Mouse (Mus musculus) kidney, postnatal 0 days (tissue): ENCODE results near the gene C1s2. TPM values are rescaled to one million over a fixed set of nuclear protein-coding genes. Genes with fewer than 3 reads are reported as not detected.
A peak's percentile ranks its signal among the peaks of the same experiment; 100 is the strongest.

Experiments
- ATAC-seq: fragments of 200-750 bp; cut with Nextera tagmentation; replicated peaks from 2 replicates; pipeline ENCODE4 v1.8.0; 2017; ENCODE audit warnings: low read depth, moderate number of reproducible peaks, moderate TSS enrichment, moderate library complexity; ENCODE audit not compliant: low FRiP score
- DNase-seq: peaks from one replicate; pipeline ENCODE4 v3.0.0-alpha.2; 2016; ENCODE audit warnings: low spot score
- H3K27ac ChIP-seq: fragments of 300-500 bp; sonication (generic); 2 replicates; pipeline ENCODE4 v1.5.1; 2014; ENCODE audit warnings: mild to moderate bottlenecking
- H3K27me3 ChIP-seq: fragments of 300-500 bp; sonication (generic); 2 replicates; pipeline ENCODE4 v1.6.1; 2014; ENCODE audit warnings: low read length, mixed read lengths; ENCODE audit not compliant: insufficient read depth
- H3K36me3 ChIP-seq: fragments of 300-500 bp; sonication (generic); 2 replicates; pipeline ENCODE4 v1.6.1; 2014; ENCODE audit warnings: low read length, mixed read lengths; ENCODE audit not compliant: insufficient read depth
- H3K4me1 ChIP-seq: fragments of 300-500 bp; sonication (generic); replicated peaks from 2 replicates; pipeline ENCODE4 v1.6.1; 2014; ENCODE audit warnings: antibody characterized with exemption, low read length, mixed read lengths; ENCODE audit not compliant: insufficient read depth
- H3K4me2 ChIP-seq: fragments of 300-500 bp; sonication (generic); 2 replicates; pipeline ENCODE4 v1.6.1; 2014; ENCODE audit warnings: mild to moderate bottlenecking, low read length, moderate library complexity, mixed read lengths
- H3K4me3 ChIP-seq: fragments of 300-500 bp; sonication (generic); replicated peaks from 2 replicates; pipeline ENCODE4 v1.5.1; 2014; ENCODE audit warnings: low read depth, low read length
- H3K9ac ChIP-seq: fragments of 300-500 bp; sonication (generic); 2 replicates; pipeline ENCODE4 v1.6.1; 2014; ENCODE audit warnings: low read depth, low read length
- H3K9me3 ChIP-seq: fragments of 300-500 bp; sonication (generic); replicated peaks from 2 replicates; pipeline ENCODE4 v1.6.1; 2016; ENCODE audit warnings: low read length, inconsistent platforms, mixed read lengths
- CTCF ChIP-seq: IDR thresholded peaks from 2 replicates; pipeline ENCODE4 v1.5.1; 2016; ENCODE audit warnings: antibody characterized with exemption, low read depth, mild to moderate bottlenecking, moderate library complexity
- WGBS: fragments of 180-500 bp; shearing (Covaris S2); extraction: QIAGEN DNeasy Blood & Tissue Kit; methylation state at CpG from one replicate; pipeline ENCODE4 v1.1.7; 2014; 5-methylcytosine and 5-hydroxymethylcytosine counted together
- polyA plus RNA-seq: library from polyadenylated mRNA; unstranded; fragments of >200 nt; fragmentation: Nextera tagmentation; extraction: Ambion mirVana; gene quantifications from 2 replicates; pipeline ENCODE4 v1.2.1, GENCODE M21; 2015

Gene C1s2
- polyA plus RNA-seq, 1 experiment from 2014 or later = 0.51 TPM

GRCm38 (mm10) chr6:124664256-124664655 lies 28.4 kb upstream of the C1s2 start:
- Histone ChIP-seq H3K9ac (no peak overlapping the region), H3K9me3 (no peaks in the 10 kb centered on the region), H3K4me2 (peak overlapping the region; percentile 69), H3K27me3 (no peaks in the 10 kb centered on the region), H3K4me3 (peak overlapping the region; percentile 69; the same call in 1 of the 2 replicates), H3K36me3 (no peaks in the 10 kb centered on the region), H3K4me1 (0 out of 2 replicates have a peak, but pooled peaks cover 4% of the 10 kb centered on the region), H3K27ac (no peak overlapping the region)
- TF ChIP-seq CTCF = no peak
- ATAC-seq (no peak), DNase-seq (no peak)
- WGBS = 62% methylated on average over 7 of the region's 7 CpGs

GRCm38 (mm10) chr6:124663424-124663795 lies 27.5 kb upstream of the C1s2 start:
- Histone ChIP-seq H3K27me3 (no peaks in the 10 kb centered on the region), H3K4me2 (peak overlapping the region; percentile 69), H3K4me1 (0 out of 2 replicates have a peak, but pooled peaks cover 4% of the 10 kb centered on the region), H3K36me3 (no peaks in the 10 kb centered on the region), H3K9me3 (no peaks in the 10 kb centered on the region), H3K4me3 (peak overlapping the region; percentile 69), H3K27ac (peak overlapping the region; percentile 77), H3K9ac (peak overlapping the region; percentile 59)
- WGBS = 11% methylated on average over 13 of the region's 13 CpGs
- TF ChIP-seq CTCF = no peak
- DNase-seq (no peak), ATAC-seq (no peak)

DNA sequence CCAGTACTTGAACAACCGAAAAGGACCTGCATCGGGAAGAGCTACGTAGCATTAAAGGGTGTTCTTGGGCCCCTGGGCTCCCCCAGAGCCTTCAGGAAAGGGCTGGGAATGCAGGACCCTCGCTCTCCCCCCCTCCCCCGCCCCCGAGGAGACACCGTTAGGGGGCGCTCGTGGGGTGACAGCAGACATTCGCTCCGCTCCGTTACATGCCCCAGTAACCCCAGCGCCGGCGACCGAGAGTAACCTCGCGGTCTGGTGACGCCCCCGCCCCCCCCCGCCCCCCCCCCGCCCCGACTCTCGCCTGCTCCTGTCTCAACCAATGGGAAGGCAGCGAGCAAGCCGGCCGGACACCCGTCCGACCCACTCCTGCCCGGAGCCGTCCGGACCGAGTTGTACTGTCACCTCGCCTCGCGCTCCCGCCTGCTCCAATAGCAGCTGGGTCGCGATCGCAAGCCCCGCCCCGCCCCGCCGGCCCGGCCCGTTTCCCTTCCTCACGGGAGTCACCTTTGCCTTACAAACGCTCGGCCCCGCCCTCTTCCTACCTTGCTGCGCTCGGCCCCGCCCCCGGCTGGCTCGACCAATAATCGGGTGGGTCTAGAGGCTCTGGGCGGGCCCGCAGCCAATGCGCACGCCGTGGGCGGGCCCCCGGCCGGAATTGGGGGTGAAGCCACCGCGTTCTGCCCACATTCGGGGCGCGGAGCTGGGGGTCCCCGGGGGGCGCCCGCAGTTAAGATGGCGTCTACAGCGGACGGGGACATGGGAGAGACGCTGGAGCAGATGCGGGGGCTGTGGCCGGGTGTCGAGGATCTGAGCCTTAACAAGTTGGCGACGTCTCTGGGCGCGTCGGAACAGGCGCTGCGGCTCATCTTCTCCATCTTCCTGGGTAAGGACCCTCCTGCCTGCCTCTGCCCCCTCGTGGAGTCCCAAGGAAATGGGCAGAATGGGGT lies 26.9 kb upstream of the C1s2 start, which contains the start of gene Lpcat3:
Gene Lpcat3 (plus strand): TSS at position 551 of the 947 bp plus-strand sequence.
- ATAC-seq = peak; percentile 98
- 1% methylated on average over 60 of the region's 87 CpGs for WGBS

DNA sequence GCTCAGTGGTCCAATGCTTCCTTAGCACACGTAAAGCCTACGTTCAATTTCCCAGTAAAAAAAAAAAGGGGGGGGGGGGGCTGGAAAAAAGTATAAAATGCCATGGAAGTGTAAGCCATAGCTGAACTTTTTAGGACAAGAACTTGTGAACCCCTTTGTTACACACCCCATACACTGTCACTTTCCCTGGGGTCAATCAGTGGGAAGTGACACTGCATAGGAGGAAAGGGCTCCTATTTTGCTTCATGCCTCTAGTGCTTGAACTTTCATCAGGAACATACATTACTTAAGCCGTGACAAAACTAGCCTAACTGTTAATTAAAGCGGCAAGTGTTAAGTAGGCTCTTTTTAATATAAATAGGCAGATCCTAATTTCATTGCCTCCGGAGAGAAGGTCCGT lies 26.1 kb upstream of the C1s2 start:
- H3K27me3 ChIP-seq = no peaks in the 10 kb centered on the region
- peak overlapping the region; percentile 69 for H3K4me2 ChIP-seq
- no peaks in the 10 kb centered on the region for H3K9me3 ChIP-seq
- 0 out of 2 replicates have a peak, but pooled peaks cover 4% of the 10 kb centered on the region for H3K4me1 ChIP-seq
- H3K27ac ChIP-seq = peak overlapping the region; percentile 50; the same call in 1 of the 2 replicates
- no peak for DNase-seq
- H3K9ac ChIP-seq = 0 out of 2 replicates have a peak overlapping the region, but pooled peaks have one; percentile 24
- H3K36me3 ChIP-seq = no peaks in the 10 kb centered on the region
- TF ChIP-seq CTCF = no peak
- ATAC-seq = no peak
- WGBS = 24% methylated on average over 6 of the region's 6 CpGs
- peak overlapping the region; percentile 69 for H3K4me3 ChIP-seq

More for the DNA sequence above, 26.9 kb upstream of the C1s2 start, which contains the start of gene Lpcat3:
- Histone ChIP-seq H3K4me3 (peak within 1 kb of the TSS; percentile 69), H3K9ac (peak within 1 kb of the TSS; percentile 59), H3K4me2 (peak within 1 kb of the TSS; percentile 69), H3K36me3 (no peaks in the 10 kb centered on the region), H3K27me3 (no peaks in the 10 kb centered on the region), H3K9me3 (no peaks in the 10 kb centered on the region), H3K27ac (peak within 1 kb of the TSS; percentile 77), H3K4me1 (0 out of 2 replicates have a peak, but pooled peaks cover 4% of the 10 kb centered on the region)
- peak; percentile 98 for DNase-seq
- peak; percentile 73 for TF ChIP-seq CTCF

DNA sequence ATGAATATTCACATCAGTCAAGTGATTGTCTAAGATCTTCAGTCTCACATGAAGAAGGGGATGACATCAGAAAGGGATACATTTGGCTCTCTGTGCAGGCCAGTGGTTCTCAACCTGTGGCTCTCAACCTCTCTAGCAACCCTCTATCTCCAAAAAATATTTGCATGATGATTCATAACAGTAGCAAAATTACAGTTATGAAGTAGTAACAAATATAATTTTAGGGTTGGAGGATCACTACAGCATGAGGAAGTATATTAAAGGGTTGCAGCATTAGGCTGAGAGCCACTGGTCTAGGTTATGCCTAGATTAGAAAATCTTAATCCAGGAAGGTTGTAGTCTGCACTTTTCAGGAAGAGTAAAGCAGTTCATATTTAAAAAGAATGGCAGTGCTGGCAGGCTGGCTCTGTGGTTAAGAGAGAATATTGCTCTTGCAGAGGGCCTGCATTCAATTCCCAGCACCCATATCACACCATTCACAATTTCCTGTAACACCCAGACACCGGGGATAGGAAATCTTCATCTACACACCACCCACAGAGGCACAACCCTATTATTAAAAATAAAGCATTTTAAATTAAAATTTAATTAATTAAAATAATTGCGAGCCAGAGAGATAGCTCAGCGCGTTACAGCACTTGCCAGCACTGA lies 25.4 kb upstream of the C1s2 start:
- H3K27ac ChIP-seq = no peak overlapping the region
- TF ChIP-seq CTCF = no peak
- ATAC-seq = no peak
- no peak for DNase-seq
- no peaks in the 10 kb centered on the region for H3K27me3 ChIP-seq
- H3K9ac ChIP-seq = no peak overlapping the region
- no peaks in the 10 kb centered on the region for H3K9me3 ChIP-seq
- H3K4me1 ChIP-seq = 0 out of 2 replicates have a peak, but pooled peaks cover 4% of the 10 kb centered on the region
- H3K4me3 ChIP-seq = no peak overlapping the region
- no peak overlapping the region for H3K4me2 ChIP-seq
- H3K36me3 ChIP-seq = no peaks in the 10 kb centered on the region
- 96% methylated on average over 4 of the region's 4 CpGs for WGBS

GRCm38 (mm10) chr6:124658067-124658466 lies 22.2 kb upstream of the C1s2 start:
- TF ChIP-seq CTCF = no peak
- Histone ChIP-seq H3K27me3 (no peaks in the 10 kb centered on the region), H3K4me3 (no peak overlapping the region), H3K27ac (no peak overlapping the region), H3K4me2 (no peak overlapping the region), H3K9ac (no peak overlapping the region), H3K4me1 (no peaks in the 10 kb centered on the region), H3K36me3 (no peaks in the 10 kb centered on the region), H3K9me3 (no peaks in the 10 kb centered on the region)
- WGBS = 50% methylated on average over 2 of the region's 2 CpGs
- DNase-seq (no peak), ATAC-seq (no peak)
